Mouse (Mus musculus): Measurements from ENCODE around the gene Asic2. TPM values are rescaled to one million over a fixed set of nuclear protein-coding genes. Genes with fewer than 3 reads are reported as not detected.

Asic2 gene
- polyA plus RNA-seq, 1 experiment from 2014 or later, result 0.21 TPM

DNA sequence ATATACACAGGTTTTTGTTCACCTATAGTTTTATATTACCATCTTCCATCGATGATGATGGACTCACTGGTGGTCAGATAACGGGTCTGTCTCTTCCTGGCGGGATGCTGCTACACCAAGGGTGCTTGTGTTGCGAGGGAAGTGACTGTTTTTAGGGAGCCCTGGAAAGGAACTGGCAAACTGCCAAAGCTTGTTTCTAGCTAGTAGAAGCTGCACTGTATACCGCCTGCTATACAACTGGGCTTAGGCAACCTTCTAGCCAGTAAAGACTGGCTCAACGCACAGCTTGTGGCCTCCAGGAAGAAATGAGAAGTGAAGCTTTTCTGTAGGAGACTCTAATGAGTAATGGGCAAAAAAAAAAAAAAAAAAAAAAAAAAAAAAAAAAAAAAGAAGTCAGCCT is 1012.3 kb downstream of the Asic2 start:
- Histone ChIP-seq H3K9ac (ENCODE audit: low read depth, low read length) (no peak overlapping the region), H3K27ac (ENCODE audit: low read depth, low read length) (no peak overlapping the region), H3K4me3 (ENCODE audit: low read depth, low read length) (no peak overlapping the region), H3K36me3 (ENCODE audit: control insufficient read depth, insufficient read depth, low read length) (no peaks in the 10 kb centered on the region), H3K9me3 (replicated peaks; ENCODE audit: control insufficient read depth, low read length) (no peaks in the 10 kb centered on the region), H3K27me3 (ENCODE audit: control insufficient read depth, insufficient read depth, low read length) (peaks cover 15% of the 10 kb centered on the region), H3K4me1 (ENCODE audit: control insufficient read depth, insufficient read depth, low read length) (no peaks in the 10 kb centered on the region), H3K4me2 (no peak overlapping the region)
- ATAC-seq (replicated peaks; ENCODE audit: insufficient number of reproducible peaks, low FRiP score, low TSS enrichment), result no peak
- 67% methylated on average over 6 of the region's 6 CpGs for WGBS (ENCODE audit: insufficient replicate concordance)

DNA sequence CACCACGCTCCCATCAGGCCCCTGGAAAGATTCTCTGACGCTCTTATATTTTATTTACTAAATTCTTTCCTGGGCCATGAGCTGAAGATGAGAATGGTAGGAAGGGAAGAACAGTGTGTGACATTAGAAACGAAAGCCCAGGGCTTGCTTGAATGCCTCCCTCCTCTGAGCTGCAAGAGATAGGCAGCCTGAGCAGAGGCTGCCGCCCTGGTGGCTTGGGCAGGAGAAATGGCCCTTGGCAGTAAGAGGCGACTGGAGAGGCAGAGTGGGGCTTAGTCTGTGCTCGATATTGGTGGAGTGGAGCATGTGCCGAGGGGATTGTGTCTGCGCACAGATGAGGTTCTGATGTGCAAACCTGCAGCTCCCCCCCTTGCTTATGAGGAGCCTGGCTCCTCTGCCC is 1014.1 kb downstream of the Asic2 start:
- peaks cover 15% of the 10 kb centered on the region for H3K27me3 ChIP-seq (ENCODE audit: control insufficient read depth, insufficient read depth, low read length)
- no peak overlapping the region for H3K4me3 ChIP-seq (ENCODE audit: low read depth, low read length)
- H3K27ac ChIP-seq (ENCODE audit: low read depth, low read length), result no peak overlapping the region
- ATAC-seq (replicated peaks; ENCODE audit: insufficient number of reproducible peaks, low FRiP score, low TSS enrichment), result no peak
- 71% methylated on average over 8 of the region's 8 CpGs for WGBS (ENCODE audit: insufficient replicate concordance)
- H3K9me3 ChIP-seq (replicated peaks; ENCODE audit: control insufficient read depth, low read length), result no peaks in the 10 kb centered on the region
- H3K4me2 ChIP-seq, result no peak overlapping the region
- no peaks in the 10 kb centered on the region for H3K36me3 ChIP-seq (ENCODE audit: control insufficient read depth, insufficient read depth, low read length)
- no peaks in the 10 kb centered on the region for H3K4me1 ChIP-seq (ENCODE audit: control insufficient read depth, insufficient read depth, low read length)
- H3K9ac ChIP-seq (ENCODE audit: low read depth, low read length), result no peak overlapping the region

DNA sequence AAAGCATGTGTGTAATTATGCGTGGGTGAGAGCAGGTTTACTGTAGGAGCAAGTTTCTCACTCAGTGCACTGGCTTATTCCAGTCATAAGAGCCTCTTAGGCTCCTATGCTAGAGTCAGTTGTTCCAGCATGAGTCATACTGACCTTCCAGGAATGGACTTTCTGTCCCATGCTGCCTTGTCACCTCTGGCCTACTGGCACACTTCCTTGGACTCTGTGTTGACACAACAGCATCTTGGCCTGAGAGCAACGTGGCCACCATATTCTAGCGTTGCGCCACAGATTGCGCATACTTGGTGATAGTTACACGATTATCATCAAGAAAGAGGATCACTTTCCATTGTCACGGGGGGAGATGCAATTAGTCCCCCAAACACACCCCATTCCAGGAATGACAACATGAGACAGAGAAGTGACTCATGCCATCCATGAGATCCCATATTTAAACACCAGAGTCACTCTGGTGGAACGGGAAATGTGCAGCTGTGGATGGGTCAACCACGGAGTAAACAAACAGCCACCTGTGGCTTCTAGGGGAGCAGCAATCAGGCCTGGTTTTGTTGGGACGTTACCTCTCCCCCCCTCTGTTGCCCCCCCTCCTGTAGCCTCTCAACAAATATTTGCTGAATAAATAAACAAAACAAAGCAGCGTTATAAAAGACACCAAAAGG is 1019.1 kb downstream of the Asic2 start:
- no peak overlapping the region for H3K4me2 ChIP-seq
- H3K27me3 ChIP-seq (ENCODE audit: control insufficient read depth, insufficient read depth, low read length), result no peaks in the 10 kb centered on the region
- H3K36me3 ChIP-seq (ENCODE audit: control insufficient read depth, insufficient read depth, low read length), result no peaks in the 10 kb centered on the region
- H3K9me3 ChIP-seq (replicated peaks; ENCODE audit: control insufficient read depth, low read length), result no peaks in the 10 kb centered on the region
- no peaks in the 10 kb centered on the region for H3K4me1 ChIP-seq (ENCODE audit: control insufficient read depth, insufficient read depth, low read length)
- ATAC-seq (replicated peaks; ENCODE audit: insufficient number of reproducible peaks, low FRiP score, low TSS enrichment), result no peak
- WGBS (ENCODE audit: insufficient replicate concordance), result 78% methylated on average over 11 of the region's 11 CpGs
- H3K9ac ChIP-seq (ENCODE audit: low read depth, low read length), result no peak overlapping the region
- H3K4me3 ChIP-seq (ENCODE audit: low read depth, low read length), result no peak overlapping the region
- H3K27ac ChIP-seq (ENCODE audit: low read depth, low read length), result no peak overlapping the region

DNA sequence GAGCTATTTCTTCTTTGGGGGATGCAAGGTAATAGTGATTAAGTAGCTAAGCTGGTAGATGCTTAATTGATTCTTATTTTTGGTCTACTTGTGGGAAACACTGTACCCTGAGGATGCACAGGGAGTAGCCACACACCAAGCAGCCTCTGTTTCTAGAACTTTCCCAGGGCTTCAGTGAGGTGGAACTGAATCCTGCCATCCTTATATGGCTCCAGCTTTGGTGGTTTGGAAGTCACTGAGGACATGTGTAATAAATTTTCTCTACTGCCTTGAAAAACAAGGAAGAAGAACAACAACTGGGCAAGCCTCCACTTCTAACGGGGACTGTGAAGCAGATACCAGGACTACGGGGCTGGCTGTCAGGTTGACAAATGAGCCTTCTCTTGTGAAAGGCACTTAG is 1020.2 kb downstream of the Asic2 start:
- Histone ChIP-seq H3K36me3 (ENCODE audit: control insufficient read depth, insufficient read depth, low read length) (no peaks in the 10 kb centered on the region), H3K4me1 (ENCODE audit: control insufficient read depth, insufficient read depth, low read length) (no peaks in the 10 kb centered on the region), H3K9me3 (replicated peaks; ENCODE audit: control insufficient read depth, low read length) (no peaks in the 10 kb centered on the region), H3K27me3 (ENCODE audit: control insufficient read depth, insufficient read depth, low read length) (no peaks in the 10 kb centered on the region), H3K9ac (ENCODE audit: low read depth, low read length) (no peak overlapping the region), H3K4me3 (ENCODE audit: low read depth, low read length) (no peak overlapping the region), H3K27ac (ENCODE audit: low read depth, low read length) (no peak overlapping the region), H3K4me2 (no peak overlapping the region)
- WGBS (ENCODE audit: insufficient replicate concordance), result 37% methylated on average over 2 of the region's 2 CpGs
- ATAC-seq (replicated peaks; ENCODE audit: insufficient number of reproducible peaks, low FRiP score, low TSS enrichment), result no peak

DNA sequence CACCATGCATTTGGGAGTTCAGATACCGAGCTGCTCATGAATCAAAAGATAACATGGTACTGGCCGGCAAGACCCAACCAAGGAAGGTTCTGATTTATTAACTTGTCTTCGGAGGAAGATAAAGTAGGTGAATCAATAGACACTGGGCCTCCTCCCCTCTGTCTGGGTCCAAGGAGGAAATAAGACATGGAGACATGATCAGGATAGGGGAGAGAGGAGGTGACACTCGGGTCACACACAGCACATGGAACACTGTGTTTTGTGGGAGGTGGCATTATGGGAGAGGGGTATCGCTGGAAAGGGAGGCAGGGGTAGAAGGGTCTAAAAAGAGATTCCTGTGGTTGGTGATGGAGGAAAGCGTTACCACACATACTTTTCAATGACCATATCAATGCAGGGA is 1022.1 kb downstream of the Asic2 start:
- H3K4me2 ChIP-seq, result no peak overlapping the region
- ATAC-seq (replicated peaks; ENCODE audit: insufficient number of reproducible peaks, low FRiP score, low TSS enrichment), result no peak
- H3K27ac ChIP-seq (ENCODE audit: low read depth, low read length), result no peak overlapping the region
- WGBS (ENCODE audit: insufficient replicate concordance), result 78% methylated on average over 6 of the region's 6 CpGs
- H3K27me3 ChIP-seq (ENCODE audit: control insufficient read depth, insufficient read depth, low read length), result no peaks in the 10 kb centered on the region
- no peaks in the 10 kb centered on the region for H3K36me3 ChIP-seq (ENCODE audit: control insufficient read depth, insufficient read depth, low read length)
- H3K9ac ChIP-seq (ENCODE audit: low read depth, low read length), result no peak overlapping the region
- H3K9me3 ChIP-seq (replicated peaks; ENCODE audit: control insufficient read depth, low read length), result no peaks in the 10 kb centered on the region
- H3K4me1 ChIP-seq (ENCODE audit: control insufficient read depth, insufficient read depth, low read length), result no peaks in the 10 kb centered on the region
- no peak overlapping the region for H3K4me3 ChIP-seq (ENCODE audit: low read depth, low read length)

DNA sequence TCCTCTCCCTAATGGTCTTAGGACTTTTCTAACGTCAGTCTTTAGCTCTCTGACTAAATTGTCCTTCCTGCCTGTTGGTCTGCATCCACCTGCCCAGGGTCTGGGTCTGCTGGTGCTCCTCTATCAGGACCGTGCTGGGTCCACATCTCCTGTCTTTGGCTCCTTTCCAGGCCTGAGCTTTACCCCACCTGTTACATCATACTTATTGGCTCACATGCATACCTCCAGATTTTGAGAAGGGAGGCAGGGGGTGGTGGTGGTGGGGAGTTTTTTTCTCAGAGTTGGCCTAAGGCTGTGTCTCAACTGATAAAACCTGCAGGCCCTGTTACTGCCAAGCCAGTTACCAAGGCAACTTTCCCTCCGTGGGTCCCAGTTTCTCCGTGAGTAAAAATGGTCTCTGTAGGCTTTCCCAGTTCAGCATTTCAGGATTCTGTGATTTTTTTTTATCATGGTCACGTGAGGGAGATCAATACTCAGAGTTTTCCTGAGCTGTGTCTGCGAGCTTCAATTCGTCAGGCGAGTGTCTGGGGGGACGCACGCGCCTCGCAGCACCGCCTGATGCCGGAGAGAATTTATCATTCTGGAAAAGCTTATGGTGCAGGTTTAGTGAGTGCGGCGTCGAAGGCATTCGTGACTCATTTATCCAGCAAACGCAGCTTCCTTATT is 1044.8 kb downstream of the Asic2 start:
- 83% methylated on average over 19 of the region's 19 CpGs for WGBS (ENCODE audit: insufficient replicate concordance)
- Histone ChIP-seq H3K9me3 (replicated peaks; ENCODE audit: control insufficient read depth, low read length) (no peaks in the 10 kb centered on the region), H3K4me3 (ENCODE audit: low read depth, low read length) (no peak overlapping the region), H3K9ac (ENCODE audit: low read depth, low read length) (no peak overlapping the region), H3K36me3 (ENCODE audit: control insufficient read depth, insufficient read depth, low read length) (no peaks in the 10 kb centered on the region), H3K27me3 (ENCODE audit: control insufficient read depth, insufficient read depth, low read length) (no peaks in the 10 kb centered on the region), H3K27ac (ENCODE audit: low read depth, low read length) (no peak overlapping the region), H3K4me2 (no peak overlapping the region), H3K4me1 (ENCODE audit: control insufficient read depth, insufficient read depth, low read length) (no peaks in the 10 kb centered on the region)
- no peak for ATAC-seq (replicated peaks; ENCODE audit: insufficient number of reproducible peaks, low FRiP score, low TSS enrichment)

DNA sequence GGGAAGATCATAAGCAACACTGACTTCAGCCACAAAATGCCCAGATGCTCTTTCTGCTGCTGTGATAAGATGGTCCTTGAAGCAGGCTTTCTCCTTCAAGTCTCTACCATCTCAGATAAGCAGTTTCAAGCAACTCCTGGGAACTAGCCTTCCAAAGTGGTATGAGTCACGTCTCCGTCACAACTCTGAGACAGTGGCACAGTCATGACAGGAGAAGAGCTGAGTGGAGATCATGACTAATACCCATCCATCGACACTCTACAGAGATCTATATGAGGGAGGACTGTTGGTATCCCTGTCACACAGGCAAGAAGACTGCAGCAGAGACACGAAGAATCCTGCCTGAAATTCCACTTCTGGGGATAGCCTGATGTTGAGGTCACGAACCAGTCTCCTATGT is 1049.9 kb downstream of the Asic2 start:
- WGBS (ENCODE audit: insufficient replicate concordance), result 70% methylated on average over 5 of the region's 5 CpGs
- H3K9me3 ChIP-seq (replicated peaks; ENCODE audit: control insufficient read depth, low read length), result no peaks in the 10 kb centered on the region
- ATAC-seq (replicated peaks; ENCODE audit: insufficient number of reproducible peaks, low FRiP score, low TSS enrichment), result no peak

DNA sequence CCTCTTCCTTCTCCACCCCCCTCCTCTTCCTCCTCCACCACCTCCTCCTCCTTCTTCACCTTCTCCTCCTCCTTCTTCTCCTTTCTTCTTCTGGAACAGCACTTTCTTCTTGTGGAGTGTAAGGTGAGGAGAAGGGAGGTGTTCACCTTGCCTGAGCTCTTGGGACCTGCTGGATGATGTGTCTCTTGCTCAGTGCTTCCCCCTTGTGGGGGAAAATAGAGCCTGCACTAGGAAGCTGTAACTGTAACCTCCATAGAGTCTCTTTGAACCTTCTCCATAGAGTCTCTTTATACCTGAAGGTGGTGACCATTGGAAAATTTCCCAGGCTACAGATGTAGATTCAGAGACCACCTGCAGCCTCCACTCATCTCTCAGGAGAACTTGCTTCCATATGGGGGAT is 1050.6 kb downstream of the Asic2 start:
- no peak for ATAC-seq (replicated peaks; ENCODE audit: insufficient number of reproducible peaks, low FRiP score, low TSS enrichment)
- no peaks in the 10 kb centered on the region for H3K9me3 ChIP-seq (replicated peaks; ENCODE audit: control insufficient read depth, low read length)
- no peak overlapping the region for H3K4me2 ChIP-seq
- no peak overlapping the region for H3K9ac ChIP-seq (ENCODE audit: low read depth, low read length)
- no peak overlapping the region for H3K27ac ChIP-seq (ENCODE audit: low read depth, low read length)
- no peaks in the 10 kb centered on the region for H3K36me3 ChIP-seq (ENCODE audit: control insufficient read depth, insufficient read depth, low read length)
- H3K4me3 ChIP-seq (ENCODE audit: low read depth, low read length), result no peak overlapping the region
- no peaks in the 10 kb centered on the region for H3K4me1 ChIP-seq (ENCODE audit: control insufficient read depth, insufficient read depth, low read length)
- no peaks in the 10 kb centered on the region for H3K27me3 ChIP-seq (ENCODE audit: control insufficient read depth, insufficient read depth, low read length)

More for the DNA sequence above, 1049.9 kb downstream of the Asic2 start:
- Histone ChIP-seq H3K27ac (ENCODE audit: low read depth, low read length) (no peak overlapping the region), H3K4me1 (ENCODE audit: control insufficient read depth, insufficient read depth, low read length) (no peaks in the 10 kb centered on the region), H3K4me2 (no peak overlapping the region), H3K4me3 (ENCODE audit: low read depth, low read length) (no peak overlapping the region), H3K36me3 (ENCODE audit: control insufficient read depth, insufficient read depth, low read length) (no peaks in the 10 kb centered on the region), H3K9ac (ENCODE audit: low read depth, low read length) (no peak overlapping the region), H3K27me3 (ENCODE audit: control insufficient read depth, insufficient read depth, low read length) (no peaks in the 10 kb centered on the region)

DNA sequence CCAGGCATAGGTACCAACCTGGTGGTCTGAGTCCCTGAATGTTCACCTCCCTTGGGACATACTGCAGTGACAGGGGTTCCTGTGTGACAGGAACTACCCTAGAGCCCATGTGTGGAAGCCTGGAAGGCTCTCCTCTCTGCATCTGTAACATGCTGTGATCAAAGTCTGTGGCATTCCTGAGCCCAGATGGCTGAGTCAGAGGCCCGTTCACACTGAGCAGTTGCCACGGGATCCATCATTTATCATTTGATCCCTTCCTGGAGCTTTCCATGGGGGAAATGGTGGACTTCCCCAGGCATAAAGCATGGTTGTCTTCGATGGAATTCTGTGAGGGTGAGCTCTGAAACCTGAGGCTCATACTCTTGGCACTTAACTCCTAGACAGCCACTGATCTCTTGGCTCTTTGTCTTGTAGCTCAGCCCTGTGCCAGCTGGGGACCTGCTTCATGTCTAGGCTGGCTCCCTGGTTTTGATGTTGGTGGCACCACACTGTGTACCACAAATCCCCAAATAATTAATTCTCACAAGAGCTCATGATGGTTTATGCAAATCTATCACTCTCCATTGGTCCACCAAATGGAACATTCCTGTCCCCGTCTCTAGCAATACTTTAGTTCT is 1054.7 kb downstream of the Asic2 start:
- H3K27me3 ChIP-seq (ENCODE audit: control insufficient read depth, insufficient read depth, low read length), result no peaks in the 10 kb centered on the region
- ATAC-seq (replicated peaks; ENCODE audit: insufficient number of reproducible peaks, low FRiP score, low TSS enrichment), result no peak
- H3K4me3 ChIP-seq (ENCODE audit: low read depth, low read length), result no peak overlapping the region
- 37% methylated on average over 4 of the region's 4 CpGs for WGBS (ENCODE audit: insufficient replicate concordance)
- H3K27ac ChIP-seq (ENCODE audit: low read depth, low read length), result no peak overlapping the region
- H3K9ac ChIP-seq (ENCODE audit: low read depth, low read length), result no peak overlapping the region
- no peaks in the 10 kb centered on the region for H3K9me3 ChIP-seq (replicated peaks; ENCODE audit: control insufficient read depth, low read length)
- H3K36me3 ChIP-seq (ENCODE audit: control insufficient read depth, insufficient read depth, low read length), result no peaks in the 10 kb centered on the region
- H3K4me1 ChIP-seq (ENCODE audit: control insufficient read depth, insufficient read depth, low read length), result no peaks in the 10 kb centered on the region
- no peak overlapping the region for H3K4me2 ChIP-seq

Data from heart, embryonic 11.5 days (tissue).